Mouse (Mus musculus) adipocyte (in vitro differentiated cells): ENCODE measurements around the gene Foxj3.
"Not testable (repeated sequence)": the region's sequence is repeated elsewhere in the genome, so short reads cannot be mapped to it uniquely, and the experiment has no call there.

Experiments
- DNase-seq: peaks from one replicate; pipeline ENCODE4 v3.0.0-alpha.2; 2016; ENCODE audit warnings: low spot score

The Foxj3 gene

GRCm38 (mm10) chr4:119572682-119573081 lies 35.9 kb downstream of the Foxj3 start:
- DNase-seq = no peak

- no peak for DNase-seq
Observed at GRCm38 (mm10) chr4:119574504-119574903, 37.7 kb downstream of the Foxj3 start.

GRCm38 (mm10) chr4:119575459-119575858 lies 38.7 kb downstream of the Foxj3 start:
- no peak for DNase-seq

- DNase-seq = no peak
Observed at GRCm38 (mm10) chr4:119588037-119588436, 51.2 kb downstream of the Foxj3 start.

GRCm38 (mm10) chr4:119589423-119589822 lies 52.6 kb downstream of the Foxj3 start:
- DNase-seq = no peak

GRCm38 (mm10) chr4:119590027-119590426 lies 53.2 kb downstream of the Foxj3 start:
- no peak for DNase-seq

- DNase-seq = no peak
Observed at GRCm38 (mm10) chr4:119592479-119592878, 55.7 kb downstream of the Foxj3 start.

GRCm38 (mm10) chr4:119594331-119594730 lies 57.5 kb downstream of the Foxj3 start:
- DNase-seq = no peak

GRCm38 (mm10) chr4:119599605-119600004 lies 62.8 kb downstream of the Foxj3 start:
- no peak for DNase-seq

GRCm38 (mm10) chr4:119609488-119609887 lies 72.7 kb downstream of the Foxj3 start:
- DNase-seq = no peak

GRCm38 (mm10) chr4:119614078-119614477 lies 77.3 kb downstream of the Foxj3 start:
- no peak for DNase-seq

- no peak for DNase-seq
Observed at GRCm38 (mm10) chr4:119614724-119615123, 77.9 kb downstream of the Foxj3 start.

GRCm38 (mm10) chr4:119626081-119626645 lies 89.4 kb downstream of the Foxj3 start:
- DNase-seq = no peak

GRCm38 (mm10) chr4:119626876-119627275 lies 90.1 kb downstream of the Foxj3 start:
- no peak for DNase-seq

- no peak for DNase-seq
Observed at GRCm38 (mm10) chr4:119627317-119627716, 90.5 kb downstream of the Foxj3 start.

- DNase-seq = not testable (repeated sequence)
Observed at GRCm38 (mm10) chr4:119628363-119628762, 91.6 kb downstream of the Foxj3 start.

GRCm38 (mm10) chr4:119631115-119631919 lies 94.5 kb downstream of the Foxj3 start:
- peak; percentile 81 for DNase-seq

- no peak for DNase-seq
Observed at GRCm38 (mm10) chr4:119632721-119633120, 95.9 kb downstream of the Foxj3 start.

GRCm38 (mm10) chr4:119633342-119633741 lies 96.5 kb downstream of the Foxj3 start:
- no peak for DNase-seq

- DNase-seq = no peak
Observed at GRCm38 (mm10) chr4:119633948-119634347, 97.1 kb downstream of the Foxj3 start.

GRCm38 (mm10) chr4:119634908-119635660 lies 98.3 kb downstream of the Foxj3 start:
- no peak for DNase-seq

GRCm38 (mm10) chr4:119635686-119636085 lies 98.9 kb downstream of the Foxj3 start:
- DNase-seq = no peak

GRCm38 (mm10) chr4:119636731-119637130 lies 99.9 kb downstream of the Foxj3 start:
- no peak for DNase-seq
